Mouse (Mus musculus): ENCODE measurements around the gene Eya2. TPM values are rescaled to one million over a fixed set of nuclear protein-coding genes. Genes with fewer than 3 reads are reported as not detected.

The Eya2 gene
- polyA plus RNA-seq, 1 experiment from 2014 or later: 36.7 TPM

DNA sequence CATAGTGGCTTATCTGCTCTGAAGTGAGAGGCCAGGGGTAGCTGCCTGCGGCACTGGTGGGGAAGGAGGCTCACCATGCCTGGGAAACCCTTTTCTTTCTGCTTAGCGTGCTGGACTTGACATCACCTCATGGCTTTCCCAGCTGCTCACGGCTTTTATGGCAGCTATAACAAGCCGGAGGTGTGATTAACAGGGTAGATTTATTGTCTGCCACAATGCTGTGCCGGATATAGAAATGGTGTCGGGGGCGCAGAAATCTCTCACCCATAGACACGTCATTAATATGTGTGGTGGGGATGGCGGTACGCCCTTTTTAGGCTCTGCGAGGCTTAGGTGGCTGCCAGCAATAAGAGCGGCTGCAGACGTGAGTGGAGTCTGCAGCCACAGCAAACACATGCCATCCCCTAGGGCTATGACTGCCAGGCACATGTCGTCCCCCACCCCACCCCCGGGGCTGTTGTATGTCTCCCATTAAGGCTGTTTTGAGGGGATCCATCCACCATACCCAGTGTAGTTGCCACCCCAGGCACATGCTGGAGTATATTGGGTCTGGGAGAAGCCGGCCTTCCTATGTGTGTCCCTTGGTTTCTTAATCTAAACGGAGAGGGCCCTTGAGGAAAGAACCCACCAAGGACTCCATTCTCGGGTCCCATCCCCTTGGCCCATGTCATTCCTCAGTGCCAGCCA lies 137.9 kb downstream of the Eya2 start:
- Histone ChIP-seq H3K9ac (no peak overlapping the region), H3K4me3 (no peak overlapping the region), H3K27me3 (replicated peaks) (no peaks in the 10 kb centered on the region), H3K27ac (no peak overlapping the region), H3K4me2 (replicated peaks) (0 out of 2 replicates have a peak overlapping the region, but pooled peaks have one; percentile 13), H3K36me3 (peaks cover 5% of the 10 kb centered on the region; the same call in 1 of the 2 replicates), H3K9me3 (peaks cover 5% of the 10 kb centered on the region; the same call in 1 of the 2 replicates), H3K4me1 (peaks cover 9% of the 10 kb centered on the region; the same call in 1 of the 2 replicates)
- peak; percentile 48 for ATAC-seq (ENCODE audit: low FRiP score, low read depth)
- WGBS: 43% methylated on average over 18 of the region's 18 CpGs

DNA sequence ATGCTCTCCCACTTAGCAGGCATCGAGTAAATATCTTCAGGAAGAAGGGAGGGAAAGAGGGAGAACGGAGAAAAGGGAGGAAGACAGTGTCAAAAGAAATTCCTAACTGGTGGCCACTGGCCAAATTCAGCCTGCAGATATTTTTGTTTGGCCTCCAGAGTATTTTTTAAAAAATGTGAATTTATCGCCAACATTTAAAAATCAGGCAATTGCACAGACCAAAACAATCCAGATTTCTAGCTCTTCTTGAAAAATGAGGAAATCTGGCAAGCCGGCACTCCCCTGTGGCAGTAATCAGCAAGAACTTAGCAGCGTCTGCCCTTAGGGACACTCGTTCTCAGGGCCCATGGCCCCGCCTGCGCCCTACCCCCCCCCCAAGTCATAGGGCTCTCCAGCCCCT lies 138.9 kb downstream of the Eya2 start:
- Histone ChIP-seq H3K9me3 (peaks cover 5% of the 10 kb centered on the region; the same call in 1 of the 2 replicates), H3K4me1 (peaks cover 9% of the 10 kb centered on the region; the same call in 1 of the 2 replicates), H3K27ac (no peak overlapping the region), H3K27me3 (replicated peaks) (no peaks in the 10 kb centered on the region), H3K4me3 (no peak overlapping the region), H3K36me3 (peaks cover 5% of the 10 kb centered on the region; the same call in 1 of the 2 replicates), H3K4me2 (replicated peaks) (no peak overlapping the region), H3K9ac (no peak overlapping the region)
- 83% methylated on average over 8 of the region's 8 CpGs for WGBS
- ATAC-seq (ENCODE audit: low FRiP score, low read depth): no peak

DNA sequence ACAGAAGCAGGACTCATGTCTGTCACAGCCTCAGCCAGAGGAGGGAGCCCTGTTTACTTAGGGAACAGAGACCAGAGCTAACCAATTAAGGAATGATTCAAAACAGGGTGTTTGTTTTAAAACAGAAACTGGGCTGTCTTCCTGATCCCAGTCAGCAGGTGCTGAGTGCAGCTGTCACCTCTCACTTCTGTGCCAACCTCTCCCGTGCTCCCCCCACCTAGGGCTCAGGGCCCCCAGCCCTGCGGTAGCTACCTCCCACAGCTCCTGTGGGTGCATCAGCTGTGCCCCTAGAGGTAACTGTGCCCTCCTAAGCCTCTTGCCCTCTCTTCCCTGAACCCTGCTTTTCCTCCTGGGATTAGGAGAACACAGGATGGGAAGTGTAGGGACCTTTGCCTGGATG lies 141.5 kb downstream of the Eya2 start:
- 83% methylated on average over 2 of the region's 2 CpGs for WGBS
- H3K4me3 ChIP-seq: no peak overlapping the region
- no peak overlapping the region for H3K27ac ChIP-seq
- no peaks in the 10 kb centered on the region for H3K27me3 ChIP-seq (replicated peaks)
- peaks cover 5% of the 10 kb centered on the region; the same call in 1 of the 2 replicates for H3K36me3 ChIP-seq
- H3K4me2 ChIP-seq (replicated peaks): no peak overlapping the region
- H3K4me1 ChIP-seq: peaks cover 14% of the 10 kb centered on the region
- ATAC-seq (ENCODE audit: low FRiP score, low read depth): no peak
- H3K9me3 ChIP-seq: peaks cover 5% of the 10 kb centered on the region; the same call in 1 of the 2 replicates
- H3K9ac ChIP-seq: no peak overlapping the region

DNA sequence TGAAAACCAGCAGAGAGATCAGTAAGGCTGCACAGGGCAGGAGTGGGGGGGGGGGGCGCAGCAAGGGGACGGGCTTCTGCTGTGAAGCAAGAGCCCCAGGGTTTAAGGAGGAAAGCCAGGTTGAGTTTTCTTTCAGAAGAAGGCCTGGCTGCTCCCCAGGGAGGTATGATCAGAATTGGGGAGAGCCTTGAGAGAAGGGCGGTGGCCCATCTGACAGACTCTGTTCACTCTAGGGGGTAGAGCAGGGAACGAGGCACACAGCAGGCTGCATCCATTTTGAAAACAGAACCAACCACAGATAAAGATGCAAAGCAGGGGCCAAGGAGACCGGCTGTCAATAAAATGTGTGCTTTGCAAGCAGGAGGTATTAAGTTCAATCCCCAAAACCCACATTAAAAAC lies 145.5 kb downstream of the Eya2 start:
- Histone ChIP-seq H3K27me3 (replicated peaks) (0 out of 2 replicates have a peak, but pooled peaks cover 3% of the 10 kb centered on the region), H3K4me3 (no peak overlapping the region), H3K36me3 (no peaks in the 10 kb centered on the region), H3K9me3 (no peaks in the 10 kb centered on the region), H3K9ac (no peak overlapping the region), H3K27ac (no peak overlapping the region), H3K4me2 (replicated peaks) (no peak overlapping the region), H3K4me1 (peaks cover 13% of the 10 kb centered on the region; the same call in 1 of the 2 replicates)
- no peak for ATAC-seq (ENCODE audit: low FRiP score, low read depth)
- 39% methylated on average over 5 of the region's 5 CpGs for WGBS

DNA sequence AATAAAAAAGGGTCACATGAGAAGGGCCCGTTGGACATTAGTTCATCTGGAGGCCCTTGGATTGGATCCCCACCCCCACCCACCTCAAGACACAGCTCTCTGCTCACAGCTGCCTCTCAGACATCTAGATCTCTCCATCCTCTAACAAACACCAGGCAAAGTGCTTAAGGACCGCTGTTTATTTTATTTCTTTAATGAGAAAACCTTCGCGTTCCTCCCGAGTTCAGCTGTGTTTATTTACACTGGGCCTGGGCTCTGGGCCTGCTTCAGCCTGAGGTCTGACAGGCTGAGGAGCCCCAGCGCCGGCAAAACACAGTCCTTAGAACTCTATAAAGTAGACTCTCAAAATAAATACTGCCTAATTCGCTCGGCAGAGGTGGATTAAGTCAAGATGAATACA lies 146.2 kb downstream of the Eya2 start:
- H3K9ac ChIP-seq: no peak overlapping the region
- WGBS: 18% methylated on average over 9 of the region's 9 CpGs
- no peak overlapping the region for H3K4me2 ChIP-seq (replicated peaks)
- H3K27me3 ChIP-seq (replicated peaks): 0 out of 2 replicates have a peak, but pooled peaks cover 3% of the 10 kb centered on the region
- H3K4me1 ChIP-seq: peaks cover 13% of the 10 kb centered on the region; the same call in 1 of the 2 replicates
- ATAC-seq (ENCODE audit: low FRiP score, low read depth): no peak
- H3K4me3 ChIP-seq: no peak overlapping the region
- no peaks in the 10 kb centered on the region for H3K9me3 ChIP-seq
- H3K36me3 ChIP-seq: no peaks in the 10 kb centered on the region
- H3K27ac ChIP-seq: no peak overlapping the region

- H3K27ac ChIP-seq: no peak overlapping the region
- H3K4me3 ChIP-seq: no peak overlapping the region
These were observed 146.8 kb downstream of the Eya2 start for GRCm38 (mm10) chr2:165741526-165742050.

DNA sequence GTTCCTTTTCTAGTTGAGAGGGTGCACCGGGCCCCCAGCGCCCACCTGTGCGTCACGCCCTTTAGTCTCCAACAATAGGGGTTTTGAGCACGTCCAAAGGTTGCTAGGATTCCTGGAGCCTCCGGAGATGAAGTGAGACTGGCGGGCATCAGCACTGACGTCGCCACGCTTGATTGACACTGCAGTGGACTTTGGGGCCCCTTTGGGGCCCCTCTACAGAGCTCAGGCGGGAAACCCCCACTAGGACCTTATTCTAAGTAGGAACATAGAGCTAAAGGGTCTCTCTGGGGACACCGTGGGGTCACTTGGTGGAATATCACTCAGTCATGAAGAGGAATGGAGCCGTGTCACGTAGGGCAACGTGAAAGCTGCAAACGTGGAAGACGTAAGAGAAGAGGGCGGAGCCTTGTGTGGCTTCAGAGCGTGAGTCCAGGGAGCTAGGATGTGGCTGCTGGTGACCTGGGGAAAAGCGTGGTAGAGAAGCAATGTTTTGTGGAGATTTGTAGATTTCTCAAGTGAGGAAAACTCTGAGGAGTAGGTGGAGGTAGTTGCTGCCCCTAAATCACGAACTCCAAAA lies 147.5 kb downstream of the Eya2 start:
- 27% methylated on average over 21 of the region's 21 CpGs for WGBS
- Histone ChIP-seq H3K9me3 (no peaks in the 10 kb centered on the region), H3K4me3 (no peak overlapping the region), H3K4me1 (peaks cover 13% of the 10 kb centered on the region; the same call in 1 of the 2 replicates), H3K36me3 (no peaks in the 10 kb centered on the region), H3K27me3 (replicated peaks) (0 out of 2 replicates have a peak, but pooled peaks cover 3% of the 10 kb centered on the region), H3K9ac (no peak overlapping the region), H3K27ac (no peak overlapping the region), H3K4me2 (replicated peaks) (0 out of 2 replicates have a peak overlapping the region, but pooled peaks have one; percentile 0)
- no peak for ATAC-seq (ENCODE audit: low FRiP score, low read depth)

More at GRCm38 (mm10) chr2:165741526-165742050, 146.8 kb downstream of the Eya2 start:
- ATAC-seq (ENCODE audit: low FRiP score, low read depth): no peak
- 16% methylated on average over 11 of the region's 11 CpGs for WGBS
- Histone ChIP-seq H3K9ac (no peak overlapping the region), H3K4me1 (peaks cover 13% of the 10 kb centered on the region; the same call in 1 of the 2 replicates), H3K27me3 (replicated peaks) (0 out of 2 replicates have a peak, but pooled peaks cover 3% of the 10 kb centered on the region), H3K36me3 (no peaks in the 10 kb centered on the region), H3K4me2 (replicated peaks) (0 out of 2 replicates have a peak overlapping the region, but pooled peaks have one; percentile 0), H3K9me3 (no peaks in the 10 kb centered on the region)

DNA sequence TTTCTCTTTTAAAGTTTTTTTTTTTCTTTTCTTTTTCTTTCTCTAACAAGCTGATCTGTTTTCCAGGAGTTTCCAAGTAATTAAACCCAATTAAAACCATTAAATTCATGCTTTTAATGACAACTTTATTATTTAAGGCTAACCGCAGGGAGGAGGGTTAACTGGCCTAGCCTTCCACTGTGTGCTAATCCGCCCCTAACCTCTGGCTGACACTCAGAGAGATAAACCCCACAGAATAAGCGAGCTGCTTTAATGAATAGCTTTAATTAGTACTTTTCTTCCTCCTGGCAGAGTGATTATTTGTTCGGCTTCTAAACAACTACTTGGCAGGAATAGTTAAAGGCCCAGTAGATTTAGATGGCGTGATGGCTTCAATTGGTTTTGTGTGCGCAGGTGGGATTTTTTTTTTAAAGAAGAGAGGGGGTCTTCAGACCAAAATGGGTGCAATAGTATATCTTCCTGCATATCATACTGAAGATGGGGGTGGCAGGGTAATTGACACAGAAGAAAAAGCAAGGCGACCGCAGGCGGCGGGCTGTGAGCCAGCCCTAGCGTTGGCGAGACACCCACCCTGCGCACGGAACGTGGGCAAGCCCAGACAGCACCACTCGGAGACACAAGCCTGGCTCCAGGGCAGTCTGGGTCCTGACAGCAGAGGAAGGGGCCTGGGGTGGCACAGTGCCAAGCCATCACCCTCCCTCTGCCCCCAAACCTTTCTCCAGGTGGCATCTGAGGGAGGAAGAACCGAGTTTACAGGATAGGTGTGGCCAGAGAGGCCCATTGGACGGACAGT lies 150.7 kb downstream of the Eya2 start:
- Histone ChIP-seq H3K4me2 (replicated peaks) (no peak overlapping the region), H3K4me3 (no peak overlapping the region), H3K4me1 (peaks cover 20% of the 10 kb centered on the region), H3K9ac (no peak overlapping the region), H3K36me3 (no peaks in the 10 kb centered on the region), H3K27me3 (replicated peaks) (peaks cover 3% of the 10 kb centered on the region; the same call in 1 of the 2 replicates), H3K27ac (no peak overlapping the region), H3K9me3 (no peaks in the 10 kb centered on the region)
- no peak for ATAC-seq (ENCODE audit: low FRiP score, low read depth)
- WGBS: 74% methylated on average over 18 of the region's 18 CpGs

DNA sequence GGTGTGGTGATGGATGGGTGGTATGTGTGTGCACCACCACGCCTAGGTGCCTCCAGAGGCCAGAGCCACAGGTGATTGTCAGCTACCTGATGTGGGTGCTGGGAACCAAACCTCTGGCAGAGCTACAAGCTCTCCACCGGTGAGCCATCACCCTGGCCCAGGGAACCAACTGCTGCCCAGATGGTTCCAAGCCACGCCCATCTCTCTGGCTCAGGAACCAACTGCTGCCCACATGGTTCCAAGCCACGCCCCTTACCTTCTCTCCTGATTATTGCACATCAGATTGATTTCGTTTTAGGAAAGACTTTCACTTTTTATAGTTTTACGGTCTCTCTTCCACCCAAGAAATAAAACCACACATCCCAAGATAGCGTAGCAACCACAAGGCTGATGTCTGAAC lies 153.1 kb downstream of the Eya2 start:
- Histone ChIP-seq H3K36me3 (no peaks in the 10 kb centered on the region), H3K27ac (no peak overlapping the region), H3K27me3 (replicated peaks) (no peaks in the 10 kb centered on the region; the same call in 1 of the 2 replicates), H3K4me1 (peaks cover 10% of the 10 kb centered on the region), H3K4me3 (no peak overlapping the region), H3K4me2 (replicated peaks) (no peak overlapping the region), H3K9me3 (no peaks in the 10 kb centered on the region), H3K9ac (no peak overlapping the region)
- ATAC-seq (ENCODE audit: low FRiP score, low read depth): no peak
- WGBS: 47% methylated on average over 7 of the region's 7 CpGs

- H3K36me3 ChIP-seq: no peaks in the 10 kb centered on the region
- H3K27me3 ChIP-seq (replicated peaks): no peaks in the 10 kb centered on the region; the same call in 1 of the 2 replicates
- peaks cover 10% of the 10 kb centered on the region for H3K4me1 ChIP-seq
- no peaks in the 10 kb centered on the region for H3K9me3 ChIP-seq
- H3K4me3 ChIP-seq: no peak overlapping the region
- H3K4me2 ChIP-seq (replicated peaks): no peak overlapping the region
- H3K9ac ChIP-seq: no peak overlapping the region
- no peak for ATAC-seq (ENCODE audit: low FRiP score, low read depth)
- H3K27ac ChIP-seq: no peak overlapping the region
- WGBS: 8% methylated on average over 11 of the region's 11 CpGs
These were observed 153.6 kb downstream of the Eya2 start for GRCm38 (mm10) chr2:165748426-165748825.

- Histone ChIP-seq H3K4me3 (no peak overlapping the region), H3K27ac (no peak overlapping the region), H3K9ac (no peak overlapping the region), H3K9me3 (no peaks in the 10 kb centered on the region), H3K27me3 (replicated peaks) (no peaks in the 10 kb centered on the region; the same call in 1 of the 2 replicates), H3K4me1 (peaks cover 10% of the 10 kb centered on the region), H3K4me2 (replicated peaks) (no peak overlapping the region), H3K36me3 (no peaks in the 10 kb centered on the region)
- ATAC-seq (ENCODE audit: low FRiP score, low read depth): 0 out of 2 replicates have a peak, but pooled peaks have one; percentile 41
- 31% methylated on average over 7 of the region's 7 CpGs for WGBS
These were observed 156.2 kb downstream of the Eya2 start for GRCm38 (mm10) chr2:165751068-165751467.
